Mouse (Mus musculus): ENCODE measurements around the gene Mtap.

GRCm38 (mm10) chr4:89209310-89209709 lies 72.4 kb downstream of the Mtap start:
- TF ChIP-seq GATA1 (IDR thresholded peaks at IDR 0.05; ENCODE audit: low read depth, low read length) = no peak
- TF ChIP-seq RCOR1 (IDR thresholded peaks at IDR 0.05; ENCODE audit: low read depth, low read length) = no peak
- no peak for TF ChIP-seq MXI1 (IDR thresholded peaks at IDR 0.05; ENCODE audit: low read depth, low read length)
- TF ChIP-seq CHD1 (IDR thresholded peaks at IDR 0.05; ENCODE audit: low read depth, low read length) = no peak
- no peak for TF ChIP-seq MAZ (IDR thresholded peaks at IDR 0.05; ENCODE audit: low read depth, low read length)
- no peak for TF ChIP-seq CTCF (IDR thresholded peaks at IDR 0.05 in 2 of 3, conservative IDR thresholded peaks at IDR 0.05 in 1 of 3; ENCODE audit: control insufficient read depth in 1 of 3, insufficient read depth in 1 of 3, low read depth in 2 of 3, low read length in 3 of 3, poor library complexity in 1 of 3, severe bottlenecking in 1 of 3)

Measured in MEL (cell line).